Mouse (Mus musculus) cortical plate, adult 2 months (tissue): ENCODE measurements around the gene Pabpn1l.

ENCODE experiments used
- CTCF ChIP-seq: fragments of 200-500 bp; IDR thresholded peaks from 2 replicates; pipeline ENCODE4 v1.5.1; 2011; ENCODE audit warnings: mild to moderate bottlenecking, control low read depth, low read length; ENCODE audit not compliant: insufficient read depth; ENCODE audit errors: extremely low read depth
- POLR2A ChIP-seq: fragments of 200-500 bp; IDR thresholded peaks from 2 replicates; pipeline ENCODE4 v1.6.1; 2011; ENCODE audit warnings: mild to moderate bottlenecking, low read length, control low read depth; ENCODE audit not compliant: insufficient read depth; ENCODE audit errors: extremely low read depth

GRCm38 (mm10) chr8:122661894-122662293 is 39.4 kb upstream of the Pabpn1l start:
- TF ChIP-seq POLR2A (no peak), CTCF (no peak)
